Mouse (Mus musculus): ENCODE results near the gene Rgp1.
"Not testable (repeated sequence)": the region's sequence is repeated elsewhere in the genome, so short reads cannot be mapped to it uniquely, and the experiment has no call there.

Gene Rgp1

DNA sequence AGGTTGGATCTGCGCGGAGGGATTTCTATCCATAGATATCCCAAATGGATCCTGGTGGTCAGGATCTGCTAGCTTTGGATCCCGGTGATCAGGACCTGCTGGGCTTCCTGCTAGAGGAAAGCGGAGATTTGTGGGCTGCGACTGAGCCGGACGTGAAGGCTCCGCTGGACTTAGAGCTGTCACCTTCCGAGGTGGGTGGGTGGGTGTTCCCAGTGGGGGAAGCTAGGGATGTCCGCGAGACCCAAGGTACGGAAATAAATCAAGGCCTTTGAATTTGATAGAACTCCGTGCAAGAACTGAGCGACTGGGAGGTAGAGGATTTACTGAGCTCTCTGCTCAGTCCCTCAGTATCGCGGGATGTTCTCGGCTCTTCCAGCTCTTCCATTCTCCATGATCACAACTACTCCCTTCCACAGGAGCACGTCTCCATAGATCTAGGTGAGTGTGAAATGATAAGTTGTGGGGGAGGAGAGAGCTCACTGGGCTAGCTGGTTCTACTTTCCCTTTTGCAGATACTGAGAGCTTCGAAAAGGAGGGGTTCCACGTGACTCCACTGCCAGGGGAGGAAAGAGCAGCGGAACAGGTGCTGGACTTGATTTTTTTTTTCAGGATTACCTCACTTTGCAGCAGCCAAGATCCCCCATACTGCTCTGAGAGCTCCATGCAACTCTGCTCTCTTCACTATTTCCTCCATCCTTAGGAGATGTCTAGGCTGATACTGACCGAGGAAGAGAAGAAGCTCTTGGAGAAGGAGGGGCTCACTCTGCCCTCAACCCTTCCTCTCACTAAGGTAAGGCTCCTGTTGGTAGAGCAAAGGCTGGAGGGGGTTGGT is 15.5 kb upstream of the Rgp1 start:
- no peak for DNase-seq

DNA sequence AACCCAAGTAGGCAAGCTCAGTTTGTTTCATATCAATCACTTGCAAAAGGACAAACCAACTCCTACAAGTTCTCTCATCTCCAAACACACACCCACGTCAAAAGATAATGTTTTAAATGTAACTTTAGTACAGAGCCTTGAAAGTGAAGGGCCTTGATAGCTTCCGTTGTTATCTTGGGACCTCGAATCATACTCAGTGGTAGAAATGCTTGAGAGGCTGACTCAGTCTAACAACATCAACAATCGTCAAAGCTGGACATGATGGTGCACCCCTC is 15.0 kb upstream of the Rgp1 start:
- DNase-seq = no peak

DNA sequence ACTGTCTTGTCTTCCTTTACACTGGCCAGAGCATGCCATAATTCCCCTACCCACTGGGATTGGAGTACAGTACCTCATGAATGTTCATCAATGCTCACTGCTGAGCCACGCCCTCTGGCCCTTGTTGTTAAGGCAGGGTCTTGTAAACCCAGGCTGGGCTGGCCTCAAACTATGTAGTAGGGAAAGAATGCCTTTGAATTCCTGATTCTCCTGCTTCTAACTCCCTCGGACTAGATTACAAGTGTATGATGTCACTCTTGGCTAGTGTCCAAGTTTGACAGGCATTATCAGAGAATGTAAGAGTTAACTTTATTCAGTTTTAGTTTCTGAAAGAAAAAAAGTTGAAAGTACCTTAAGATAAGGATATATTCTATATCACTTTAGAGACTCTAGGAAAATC is 14.3 kb upstream of the Rgp1 start:
- peak in 1 of 2 experiments; percentile 63 for DNase-seq

DNA sequence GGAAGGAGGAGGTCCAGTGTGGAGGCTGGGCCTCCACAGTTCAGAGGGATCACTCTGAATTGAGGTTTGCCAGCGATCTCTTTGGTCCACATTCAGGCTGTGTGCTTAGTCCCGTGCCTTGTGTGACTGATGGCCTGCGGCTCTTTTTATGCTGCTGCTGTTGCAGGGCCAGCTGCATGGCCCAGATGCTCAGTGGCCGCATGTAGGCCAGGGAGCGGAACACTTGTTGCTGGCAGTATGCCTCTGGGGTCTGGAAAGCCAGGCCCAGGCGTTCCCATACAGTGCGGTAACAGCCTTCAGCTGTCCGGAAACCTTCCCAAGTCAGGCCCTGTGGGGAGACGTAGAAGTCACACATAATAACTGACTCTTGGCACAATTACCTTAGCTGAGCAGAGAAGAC is 11.4 kb upstream of the Rgp1 start:
- DNase-seq = no peak

- DNase-seq = no peak
These were observed 7.0 kb upstream of the Rgp1 start for GRCm38 (mm10) chr4:43571395-43572045.

GRCm38 (mm10) chr4:43573561-43573960 is 5.0 kb upstream of the Rgp1 start:
- no peak for DNase-seq

GRCm38 (mm10) chr4:43575356-43575755 is 3.2 kb upstream of the Rgp1 start:
- DNase-seq = no peak

DNA sequence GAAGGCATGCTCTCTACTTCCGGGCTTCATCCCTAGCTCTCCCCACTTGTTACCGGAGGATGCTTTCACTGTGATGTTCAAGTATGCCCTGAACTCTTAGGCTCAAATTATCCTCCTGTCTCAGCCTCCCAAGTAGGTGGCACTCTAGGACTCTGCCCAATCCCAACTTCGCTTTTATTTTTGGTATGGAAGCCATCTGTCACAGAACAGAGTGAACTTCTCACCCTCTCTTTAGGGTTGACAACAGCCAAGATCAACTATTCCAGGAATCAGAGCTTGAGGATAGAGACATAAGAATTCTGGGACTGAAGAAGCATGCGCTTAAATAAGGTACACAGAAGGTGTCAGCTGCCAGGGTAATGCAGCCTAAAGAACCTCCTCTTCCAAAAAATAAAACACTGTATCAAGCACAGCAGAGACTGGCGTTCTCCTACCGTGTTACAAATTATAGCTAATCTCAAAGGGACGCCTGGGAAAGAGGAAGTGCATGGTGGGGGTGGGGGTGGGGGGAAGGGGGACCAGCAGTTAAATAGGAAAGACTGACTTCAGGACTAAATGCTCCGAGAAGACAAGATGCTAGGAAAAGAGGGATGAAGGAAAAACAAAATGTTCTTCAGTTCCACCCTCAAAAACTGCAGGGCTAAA is 1.2 kb upstream of the Rgp1 start:
- no peak for DNase-seq

DNA sequence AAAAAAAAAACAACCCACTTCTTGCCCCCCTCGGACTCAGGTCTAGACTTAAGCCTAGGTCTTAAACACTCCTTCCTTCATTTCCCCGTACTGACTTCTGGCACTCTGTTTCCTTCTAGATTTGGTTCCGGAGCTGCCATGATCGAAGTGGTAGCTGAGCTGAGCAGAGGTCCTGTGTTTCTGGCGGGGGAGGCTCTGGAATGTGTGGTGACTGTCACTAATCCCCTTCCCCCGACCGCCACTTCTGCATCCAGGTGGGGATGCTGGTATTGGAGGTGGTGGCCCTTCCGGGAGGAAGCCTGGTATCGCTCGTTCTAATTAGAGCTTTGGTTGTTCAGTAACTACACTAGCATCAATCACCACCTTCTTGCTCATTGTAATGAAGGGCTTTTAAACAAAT is 741 bp downstream of the Rgp1 start:
- peak in 1 of 2 experiments; percentile 38 for DNase-seq

DNA sequence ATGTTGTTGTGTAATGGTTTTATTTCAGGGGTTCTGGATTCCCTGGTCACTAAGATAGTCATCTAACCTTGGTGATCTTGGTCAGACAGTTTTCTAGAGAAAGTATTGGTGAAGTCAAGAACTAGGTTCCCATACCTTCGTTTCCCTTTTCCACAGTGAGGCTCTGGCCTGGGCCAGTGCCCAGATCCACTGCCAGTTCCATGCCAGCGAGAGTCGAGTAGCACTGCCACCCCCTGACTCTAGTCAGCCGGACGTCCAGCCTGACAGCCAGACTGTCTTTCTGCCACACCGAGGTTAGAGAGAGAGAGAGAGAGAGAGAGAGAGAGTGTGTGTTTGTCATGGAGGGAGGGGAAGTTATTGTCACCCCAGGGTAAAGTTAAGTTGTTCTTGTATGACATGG is 1.2 kb downstream of the Rgp1 start:
- peak; percentile 45 to 54 for DNase-seq

GRCm38 (mm10) chr4:43580721-43581120 is 2.2 kb downstream of the Rgp1 start:
- DNase-seq = no peak

- DNase-seq = no peak
These were observed 2.9 kb downstream of the Rgp1 start for GRCm38 (mm10) chr4:43581381-43581780.

DNA sequence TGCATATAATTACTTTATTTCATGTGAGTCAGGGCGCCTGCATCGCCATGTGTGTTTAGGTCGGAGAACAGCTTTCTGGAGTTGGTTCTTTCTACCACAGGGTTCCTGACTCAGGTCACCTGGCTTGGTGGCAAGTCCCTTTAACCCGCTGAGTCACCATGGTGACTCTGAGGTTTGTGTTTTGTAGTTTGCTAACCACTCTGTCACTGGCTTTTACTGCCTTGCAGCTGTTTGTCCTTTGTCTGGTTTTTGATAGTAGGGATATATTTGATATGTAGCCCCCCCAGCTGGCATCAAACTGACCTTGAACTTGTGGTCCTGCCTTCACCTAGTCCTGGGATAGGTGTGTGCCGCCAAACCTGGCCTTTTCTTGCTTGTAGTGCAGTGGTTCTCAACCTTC is 3.7 kb downstream of the Rgp1 start:
- DNase-seq = no peak

DNA sequence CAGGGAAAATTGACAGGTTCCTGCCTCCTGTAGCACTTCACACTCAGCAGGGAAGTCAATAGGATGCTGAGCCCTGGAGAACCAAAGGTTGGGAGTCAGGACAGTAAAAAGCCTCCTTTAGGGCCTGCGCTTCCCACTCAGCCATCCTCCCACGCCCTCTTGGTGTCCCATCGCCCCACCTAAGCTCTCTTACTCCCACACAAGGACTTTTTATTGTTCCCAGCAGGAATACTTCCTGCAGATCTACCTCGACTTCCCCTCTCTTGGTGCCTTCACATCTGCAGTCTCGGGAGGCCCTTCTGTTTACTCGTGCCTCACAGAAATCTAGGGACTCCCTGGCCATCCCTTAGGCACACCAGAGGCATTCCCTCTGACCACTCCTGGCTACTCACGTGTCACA is 4.9 kb downstream of the Rgp1 start:
- DNase-seq = no peak

DNA sequence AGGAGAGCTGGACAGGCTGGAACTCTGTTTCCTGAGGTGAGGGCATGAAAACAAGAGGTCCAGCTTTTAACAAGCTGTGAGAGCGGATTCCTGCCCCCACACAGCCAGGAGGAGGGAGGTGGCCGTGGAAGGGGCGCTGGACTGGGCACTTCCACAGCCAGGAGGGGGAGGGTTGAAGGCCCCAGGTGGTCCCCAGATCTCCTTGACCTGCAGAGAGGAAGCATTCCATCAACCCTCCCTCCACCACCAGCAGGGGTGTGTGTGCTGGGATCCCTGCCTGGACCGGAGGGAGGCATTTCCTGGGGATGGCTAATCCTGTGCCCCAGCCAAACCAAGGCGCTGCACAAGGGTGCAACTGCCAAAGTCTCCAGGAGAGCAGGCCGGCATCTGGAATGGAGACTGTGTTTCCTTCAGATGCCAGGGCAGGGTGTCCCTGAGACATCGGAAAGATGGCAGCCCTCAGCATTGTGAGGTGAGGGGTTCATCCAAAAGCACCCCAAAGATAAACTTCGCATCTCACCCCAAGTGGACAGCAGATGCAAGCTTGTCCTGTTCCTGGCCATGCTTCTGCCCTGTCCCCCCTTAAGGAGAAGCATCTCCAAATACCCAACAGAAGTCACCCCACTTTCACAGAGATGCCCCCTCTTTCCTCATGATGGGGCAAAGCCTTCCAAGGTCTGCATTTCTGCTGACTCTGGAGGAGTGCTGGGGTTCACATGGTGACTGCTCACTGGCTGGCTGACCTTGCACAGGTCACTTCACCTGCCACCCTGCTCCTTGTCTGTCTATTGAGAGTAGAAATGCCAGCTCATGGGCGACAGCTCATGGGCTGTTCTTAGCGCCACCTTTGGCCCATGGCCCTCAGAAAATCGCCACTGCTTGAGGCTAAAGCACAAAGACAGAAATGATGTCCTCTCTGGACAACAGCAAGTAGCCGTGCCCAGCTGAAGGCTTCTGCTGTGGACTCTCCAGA is 6.2 kb downstream of the Rgp1 start, which contains the start of gene Msmp:
Msmp (minus strand) TSS at position 51 of the 973 bp plus-strand sequence.
- DNase-seq = no peak

GRCm38 (mm10) chr4:43585682-43586081 is 7.2 kb downstream of the Rgp1 start:
- DNase-seq = no peak

- no peak for DNase-seq
These were observed 7.9 kb downstream of the Rgp1 start for GRCm38 (mm10) chr4:43586411-43586810.

DNA sequence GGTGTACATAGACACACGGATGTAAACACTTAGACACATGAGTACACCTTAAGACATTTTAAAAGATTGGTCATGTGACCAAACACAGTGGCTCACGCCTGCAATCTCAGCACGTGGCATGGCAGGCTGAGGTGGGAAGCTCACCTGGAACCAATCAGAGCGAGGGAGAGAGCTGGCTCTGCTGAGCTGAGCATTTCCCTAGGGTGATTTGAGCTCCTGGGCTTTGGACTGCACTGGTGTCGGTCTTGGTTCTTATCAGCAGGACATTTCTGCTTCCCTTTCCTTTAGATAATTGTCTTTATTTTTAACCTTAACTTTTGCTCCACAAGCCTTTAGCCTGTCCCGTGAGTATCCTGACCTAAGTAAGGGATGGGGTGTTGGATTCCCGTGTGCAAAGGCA is 9.2 kb downstream of the Rgp1 start:
- no peak for DNase-seq

GRCm38 (mm10) chr4:43591543-43591942 is 13.0 kb downstream of the Rgp1 start:
- no peak for DNase-seq

DNA sequence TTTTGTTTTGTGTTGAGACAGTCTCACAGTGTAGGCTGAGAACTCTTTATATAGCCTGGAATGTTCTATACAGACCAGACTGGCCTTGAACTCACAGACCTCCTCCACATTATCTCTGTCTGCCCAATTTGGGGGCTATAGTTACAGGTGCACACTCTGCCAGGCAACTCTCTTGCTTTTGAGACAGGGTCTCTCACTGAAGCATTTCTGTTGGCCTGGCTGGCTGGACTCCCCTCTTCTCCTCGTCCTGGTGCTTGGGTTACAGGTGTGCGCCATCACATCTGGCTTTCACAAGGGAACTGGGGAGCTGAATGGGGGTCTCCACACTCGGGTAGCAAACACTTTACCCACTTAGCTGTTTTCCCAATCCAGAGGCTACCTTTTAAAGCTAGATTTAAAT is 13.4 kb downstream of the Rgp1 start:
- DNase-seq = no peak

DNA sequence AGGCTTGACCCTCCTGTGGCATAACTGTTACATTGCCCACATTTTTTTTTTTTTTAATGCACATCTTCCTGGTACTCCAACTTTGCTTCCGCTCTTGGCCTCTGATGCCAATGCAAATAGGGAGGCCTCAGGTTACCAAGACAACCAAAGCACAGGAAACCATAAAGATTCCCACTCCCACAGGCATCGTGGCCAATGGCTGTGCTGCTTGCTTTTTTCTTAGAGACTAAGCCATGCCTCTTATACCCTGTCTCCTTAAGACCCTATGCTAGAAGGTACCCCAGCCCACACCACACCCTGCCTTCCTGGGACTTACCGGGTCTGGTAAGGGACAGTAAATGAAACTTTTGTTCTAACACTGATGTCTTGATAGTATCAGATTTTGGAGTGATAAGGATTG is 14.9 kb downstream of the Rgp1 start:
- DNase-seq = no peak

DNA sequence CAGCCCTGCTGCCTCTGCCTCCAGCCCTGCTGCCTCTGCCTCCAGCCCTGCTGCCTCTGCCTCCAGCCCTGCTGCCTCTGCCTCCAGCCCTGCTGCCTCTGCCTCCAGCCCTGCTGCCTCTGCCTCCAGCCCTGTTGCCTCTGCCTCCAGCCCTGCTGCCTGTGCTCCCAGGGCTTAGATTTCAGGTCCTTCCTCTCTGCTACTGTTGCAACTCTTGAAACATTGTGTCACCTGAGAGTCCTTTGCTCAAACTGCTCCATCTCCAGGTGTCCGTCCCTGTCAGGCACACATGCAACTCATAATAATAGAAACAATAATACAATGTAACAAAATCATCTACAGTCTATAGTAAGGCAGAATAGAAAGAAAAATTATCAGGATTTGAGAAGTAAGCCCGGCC is 18.1 kb downstream of the Rgp1 start:
- DNase-seq = not testable (repeated sequence)

- DNase-seq = no peak
These were observed 19.7 kb downstream of the Rgp1 start for GRCm38 (mm10) chr4:43598200-43598599.

Measured in cerebellum, postnatal 10 days (tissue).